Mouse (Mus musculus) liver, postnatal 0 days (tissue): ENCODE results near the gene Gm21304.
"Not testable (repeated sequence)": the region's sequence is repeated elsewhere in the genome, so short reads cannot be mapped to it uniquely, and the experiment has no call there.

Source experiments
- CTCF ChIP-seq: sonication (generic); IDR thresholded peaks from 2 replicates; pipeline ENCODE4 v1.5.1; 2016; ENCODE audit warnings: antibody characterized with exemption, low read depth
- EP300 ChIP-seq: IDR thresholded peaks from 2 replicates; pipeline ENCODE4 v1.6.1; 2016; ENCODE audit warnings: antibody characterized with exemption, low read depth, mild to moderate bottlenecking

- not testable (repeated sequence) for TF ChIP-seq CTCF, EP300
Observed at GRCm38 (mm10) chr10:104176724-104177123, 8.4 kb downstream of the Gm21304 start, which contains the start of gene Gm21312.
